Mouse (Mus musculus): ENCODE results near the gene Exoc7. TPM values are rescaled to one million over a fixed set of nuclear protein-coding genes. Genes with fewer than 3 reads are reported as not detected.

The Exoc7 gene
- total and polyA plus RNA-seq, 3 experiments = 45.4 to 526 (median 49.0) TPM

DNA sequence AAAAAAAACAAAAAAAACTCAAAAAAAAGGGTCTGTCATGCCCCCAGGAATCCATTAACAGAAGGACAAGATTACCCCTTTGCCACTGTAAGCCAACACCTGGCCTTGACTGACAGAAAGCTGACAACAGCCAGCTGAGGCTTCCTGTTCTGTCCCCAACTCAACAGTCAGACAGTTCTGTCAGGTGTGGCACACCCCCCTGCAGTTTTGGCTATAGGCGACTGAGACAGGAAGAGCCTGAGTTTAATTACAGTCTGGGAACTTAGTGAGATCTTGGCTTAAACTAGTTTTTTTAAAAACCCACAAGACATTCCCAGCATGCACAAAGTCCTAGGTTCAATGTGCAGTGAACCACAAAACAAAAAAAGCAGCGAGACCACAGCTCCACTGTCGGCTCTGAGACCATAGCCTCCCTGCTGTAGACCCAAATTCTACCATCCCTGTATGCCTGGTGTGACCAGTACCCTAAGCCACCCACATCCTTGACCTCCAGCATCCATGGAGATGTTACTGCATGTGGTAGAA is 53.9 kb downstream of the Exoc7 start:
- TF ChIP-seq TAL1 (IDR thresholded peaks at IDR 0.05; ENCODE audit: low read length) = no peak
- no peak for TF ChIP-seq RAD21 (IDR thresholded peaks at IDR 0.05; ENCODE audit: low read depth, low read length)
- no peak for TF ChIP-seq HCFC1 (IDR thresholded peaks at IDR 0.05; ENCODE audit: low read depth, low read length)
- TF ChIP-seq ZC3H11A (IDR thresholded peaks at IDR 0.05; ENCODE audit: low read depth, low read length) = no peak
- TF ChIP-seq GABPA (IDR thresholded peaks at IDR 0.05; ENCODE audit: low read depth, low read length) = no peak
- TF ChIP-seq NRF1 (IDR thresholded peaks at IDR 0.05; ENCODE audit: insufficient read depth, low read depth, low read length, poor library complexity, severe bottlenecking) = no peak
- no peaks in the 10 kb centered on the region; the same call in 1 of the 2 replicates for H3K79me2 ChIP-seq (ENCODE audit: control insufficient read depth, insufficient read depth, low read length, poor library complexity)
- DNase-seq (ENCODE audit: low read depth, low spot score) = no peak
- H3K4me3 ChIP-seq (ENCODE audit: control insufficient read depth in 1 of 2, insufficient read depth in 1 of 2, low read depth in 2 of 2, low read length in 2 of 2) = no peak overlapping the region
- peaks cover 7 to 42% of the 10 kb centered on the region in 2 experiments for H3K36me3 ChIP-seq (ENCODE audit: control insufficient read depth in 1 of 2, insufficient read depth in 2 of 2, low read length in 2 of 2)
- no peak overlapping the region for H3K9ac ChIP-seq (ENCODE audit: control insufficient read depth, low read depth, low read length, poor library complexity, severe bottlenecking)
- H3K9me3 ChIP-seq (replicated peaks; ENCODE audit: insufficient read depth, low read length) = no peaks in the 10 kb centered on the region
- H3K27ac ChIP-seq (ENCODE audit: control insufficient read depth, low read depth, low read length) = no peak overlapping the region
- H3K27me3 ChIP-seq (ENCODE audit: control insufficient read depth in 1 of 2, insufficient read depth in 2 of 2, low read length in 2 of 2) = no peaks in the 10 kb centered on the region
- peaks cover 0 to 3% of the 10 kb centered on the region in 2 experiments; a peak in 1 of 4 replicates for H3K4me1 ChIP-seq (ENCODE audit: control insufficient read depth in 1 of 2, insufficient read depth in 2 of 2, low read length in 2 of 2)

DNA sequence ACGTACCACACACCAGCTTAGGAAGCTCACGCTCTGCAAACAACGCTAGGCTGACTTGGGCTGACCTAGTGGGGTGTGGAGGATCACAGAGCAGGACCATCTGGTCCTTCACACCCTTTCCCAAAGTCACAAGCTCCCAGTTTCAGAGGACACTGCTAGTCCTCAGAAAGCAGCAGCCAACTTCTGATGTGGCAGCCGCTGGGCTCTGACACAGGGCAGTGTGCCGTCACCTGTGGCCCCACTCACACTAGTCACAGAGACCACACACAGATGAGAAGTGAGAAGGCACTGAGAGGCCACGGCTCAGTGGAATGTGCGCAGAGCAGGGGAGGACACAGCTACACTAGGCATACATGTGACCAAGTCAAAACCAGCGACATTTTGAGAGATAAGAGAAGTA is 56.1 kb downstream of the Exoc7 start:
- no peak for DNase-seq (ENCODE audit: low read depth, low spot score)
- Histone ChIP-seq H3K4me1 (ENCODE audit: control insufficient read depth in 1 of 2, insufficient read depth in 2 of 2, low read length in 2 of 2) (no peaks in the 10 kb centered on the region), H3K27me3 (ENCODE audit: control insufficient read depth in 1 of 2, insufficient read depth in 2 of 2, low read length in 2 of 2) (no peaks in the 10 kb centered on the region), H3K4me3 (ENCODE audit: control insufficient read depth in 1 of 2, insufficient read depth in 1 of 2, low read depth in 2 of 2, low read length in 2 of 2) (no peak overlapping the region), H3K79me2 (ENCODE audit: control insufficient read depth, insufficient read depth, low read length, poor library complexity) (no peaks in the 10 kb centered on the region), H3K9me3 (replicated peaks; ENCODE audit: insufficient read depth, low read length) (no peaks in the 10 kb centered on the region), H3K27ac (ENCODE audit: control insufficient read depth, low read depth, low read length) (no peak overlapping the region), H3K9ac (ENCODE audit: control insufficient read depth, low read depth, low read length, poor library complexity, severe bottlenecking) (no peak overlapping the region), H3K36me3 (ENCODE audit: control insufficient read depth in 1 of 2, insufficient read depth in 2 of 2, low read length in 2 of 2) (peaks cover 7 to 36% of the 10 kb centered on the region in 2 experiments)
- TF ChIP-seq ELF1 (IDR thresholded peaks at IDR 0.05; ENCODE audit: low read depth, low read length) (no peak), GATA1 (IDR thresholded peaks at IDR 0.05; ENCODE audit: low read depth, low read length) (no peak), MAX (IDR thresholded peaks at IDR 0.05; ENCODE audit: low read length) (no peak), NRF1 (IDR thresholded peaks at IDR 0.05; ENCODE audit: insufficient read depth, low read depth, low read length, poor library complexity, severe bottlenecking) (no peak)

DNA sequence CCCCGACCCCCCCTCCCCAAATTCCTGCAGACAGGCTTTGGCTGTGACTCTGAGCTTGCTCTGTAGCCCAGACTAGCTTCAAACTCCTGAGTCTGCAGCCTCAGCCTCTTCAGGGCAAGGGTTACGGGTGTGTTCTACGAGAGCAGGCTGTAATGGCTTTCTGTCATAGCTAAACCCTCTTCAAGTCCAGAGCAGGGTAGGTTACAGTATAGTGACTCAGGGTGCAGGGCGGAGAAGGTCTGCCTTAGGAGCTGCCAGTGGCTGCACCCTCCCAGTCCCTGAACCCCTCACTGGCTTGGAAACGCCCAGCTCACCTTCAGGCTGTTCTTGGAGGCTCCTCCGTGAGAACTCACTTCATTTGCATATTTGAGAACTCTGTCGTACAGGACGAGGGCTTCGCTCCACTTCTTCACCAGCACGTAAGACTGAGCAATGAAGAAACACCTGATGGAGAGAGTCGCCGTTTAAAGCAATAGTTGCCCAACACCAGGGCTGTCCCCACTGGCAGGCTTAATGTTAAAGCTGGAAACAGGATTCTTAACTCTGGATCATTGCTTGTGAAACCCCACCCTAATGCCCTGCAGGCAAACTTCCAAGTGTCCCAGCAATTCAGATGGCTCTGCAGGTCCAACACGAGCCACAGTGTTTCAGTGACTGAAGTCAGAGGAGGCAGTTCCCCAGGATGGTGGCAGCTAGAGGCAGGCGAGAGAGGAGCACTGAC is 59.4 kb downstream of the Exoc7 start:
- Histone ChIP-seq H3K9ac (ENCODE audit: control insufficient read depth, low read depth, low read length, poor library complexity, severe bottlenecking) (no peak overlapping the region), H3K9me3 (replicated peaks; ENCODE audit: insufficient read depth, low read length) (no peaks in the 10 kb centered on the region), H3K4me3 (ENCODE audit: control insufficient read depth in 1 of 2, insufficient read depth in 1 of 2, low read depth in 2 of 2, low read length in 2 of 2) (no peak overlapping the region), H3K27me3 (ENCODE audit: control insufficient read depth in 1 of 2, insufficient read depth in 2 of 2, low read length in 2 of 2) (no peaks in the 10 kb centered on the region), H3K27ac (ENCODE audit: control insufficient read depth, low read depth, low read length) (no peak overlapping the region), H3K36me3 (ENCODE audit: control insufficient read depth in 1 of 2, insufficient read depth in 2 of 2, low read length in 2 of 2) (peaks cover 0 to 22% of the 10 kb centered on the region in 2 experiments; a peak in 2 of 4 replicates), H3K79me2 (ENCODE audit: control insufficient read depth, insufficient read depth, low read length, poor library complexity) (no peaks in the 10 kb centered on the region), H3K4me1 (ENCODE audit: control insufficient read depth in 1 of 2, insufficient read depth in 2 of 2, low read length in 2 of 2) (no peaks in the 10 kb centered on the region)
- no peak for DNase-seq (ENCODE audit: low read depth, low spot score)
- TF ChIP-seq TBP (IDR thresholded peaks at IDR 0.05; ENCODE audit: low read depth, low read length) = no peak
- no peak for TF ChIP-seq RCOR1 (IDR thresholded peaks at IDR 0.05; ENCODE audit: low read depth, low read length)
- no peak for TF ChIP-seq MAX (IDR thresholded peaks at IDR 0.05; ENCODE audit: low read length)
- no peak for TF ChIP-seq EP300 (IDR thresholded peaks at IDR 0.05; ENCODE audit: low read depth in 1 of 2, low read length in 2 of 2)
- TF ChIP-seq CTCF (IDR thresholded peaks at IDR 0.05 in 2 of 3, conservative IDR thresholded peaks at IDR 0.05 in 1 of 3; ENCODE audit: control insufficient read depth in 1 of 3, insufficient read depth in 1 of 3, low read depth in 2 of 3, low read length in 3 of 3, poor library complexity in 1 of 3, severe bottlenecking in 1 of 3) = no peak
- no peak for TF ChIP-seq USF1 (IDR thresholded peaks at IDR 0.05; ENCODE audit: low read depth, low read length)
- TF ChIP-seq JUND (IDR thresholded peaks at IDR 0.05; ENCODE audit: low read depth, low read length) = no peak
- TF ChIP-seq ZMIZ1 (IDR thresholded peaks at IDR 0.05; ENCODE audit: low read depth, low read length) = no peak
- TF ChIP-seq GABPA (IDR thresholded peaks at IDR 0.05; ENCODE audit: low read depth, low read length) = no peak
- no peak for TF ChIP-seq CHD2 (IDR thresholded peaks at IDR 0.05; ENCODE audit: low read length)
- TF ChIP-seq POLR2A (IDR thresholded peaks at IDR 0.05; ENCODE audit: control insufficient read depth in 1 of 2, insufficient read depth in 1 of 2, low read depth in 1 of 2, low read length in 2 of 2, poor library complexity in 1 of 2) = no peak
- TF ChIP-seq TCF12 (IDR thresholded peaks at IDR 0.05; ENCODE audit: low read depth, low read length) = no peak
